Mouse (Mus musculus) midbrain, embryonic 16.5 days (tissue): ENCODE results near the gene Ctsd. TPM values are rescaled to one million over a fixed set of nuclear protein-coding genes. Genes with fewer than 3 reads are reported as not detected.

Source experiments
- ATAC-seq: fragments of 200-750 bp; cut with Nextera tagmentation; 2 replicates; pipeline ENCODE4 v1.8.0; 2017; ENCODE audit warnings: moderate TSS enrichment
- H3K27ac ChIP-seq: fragments of 300-500 bp; sonication (generic); 2 replicates; pipeline ENCODE4 v1.5.1; 2014; ENCODE audit warnings: mild to moderate bottlenecking, low read length, mixed read lengths
- H3K27me3 ChIP-seq: fragments of 300-500 bp; sonication (generic); 2 replicates; pipeline ENCODE4 v1.6.1; 2014; ENCODE audit warnings: low read depth, low read length, mixed read lengths; ENCODE audit not compliant: control insufficient read depth, insufficient read depth
- H3K36me3 ChIP-seq: fragments of 300-500 bp; sonication (generic); 2 replicates; pipeline ENCODE4 v1.6.1; 2014; ENCODE audit warnings: mild to moderate bottlenecking, low read length, moderate library complexity, mixed read lengths; ENCODE audit not compliant: control insufficient read depth, insufficient read depth
- H3K4me1 ChIP-seq: fragments of 300-500 bp; sonication (generic); 2 replicates; pipeline ENCODE4 v1.6.1; 2014; ENCODE audit warnings: mild to moderate bottlenecking, low read length, mixed read lengths; ENCODE audit not compliant: control insufficient read depth, insufficient read depth
- H3K4me2 ChIP-seq: fragments of 300-500 bp; sonication (generic); 2 replicates; pipeline ENCODE4 v1.6.1; 2014; ENCODE audit warnings: mild to moderate bottlenecking, low read length, mixed read lengths
- H3K4me3 ChIP-seq: fragments of 300-500 bp; sonication (generic); 2 replicates; pipeline ENCODE4 v1.5.1; 2014; ENCODE audit warnings: low read depth, mild to moderate bottlenecking, low read length, moderate library complexity, mixed read lengths
- H3K9ac ChIP-seq: fragments of 300-500 bp; sonication (generic); 2 replicates; pipeline ENCODE4 v1.6.1; 2014; ENCODE audit warnings: low read depth, low read length, mixed read lengths
- H3K9me3 ChIP-seq: fragments of 300-500 bp; sonication (generic); replicated peaks from 2 replicates; pipeline ENCODE4 v1.6.1; 2014; ENCODE audit warnings: mild to moderate bottlenecking, low read length, mixed read lengths; ENCODE audit not compliant: control insufficient read depth, poor library complexity, severe bottlenecking
- WGBS: fragments of 180-500 bp; shearing (Covaris S2); extraction: QIAGEN DNeasy Blood & Tissue Kit; methylation state at CpG from one replicate; pipeline ENCODE4 v1.1.7; 2014; 5-methylcytosine and 5-hydroxymethylcytosine counted together
- polyA plus RNA-seq: library from polyadenylated mRNA; unstranded; fragments of >200 nt; fragmentation: Nextera tagmentation; extraction: Ambion mirVana; gene quantifications from 2 replicates; pipeline ENCODE4 v1.2.1, GENCODE M21; 2015

Gene Ctsd
- polyA plus RNA-seq, 1 experiment from 2014 or later = 289 TPM

DNA sequence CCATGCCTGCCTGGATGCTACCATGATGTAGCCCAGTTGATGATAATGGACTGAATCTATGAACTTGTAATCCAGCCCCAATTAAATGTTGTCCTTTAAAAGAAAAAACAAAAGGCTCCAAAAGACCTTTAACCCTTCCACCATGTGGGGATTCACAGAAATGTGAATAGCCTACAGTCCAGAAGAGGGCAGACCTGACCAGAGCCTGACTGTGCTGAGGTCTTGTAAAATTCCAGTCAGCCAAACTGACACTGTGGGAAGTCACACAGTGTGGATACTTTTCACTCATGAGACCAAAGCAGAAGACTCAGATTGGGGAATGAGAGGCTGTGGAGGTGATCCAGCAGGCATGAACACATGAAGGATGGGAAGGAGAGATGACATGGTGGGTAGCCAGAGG, 27.1 kb downstream of the Ctsd start:
- ATAC-seq = no peak
- no peak overlapping the region for H3K4me2 ChIP-seq
- no peaks in the 10 kb centered on the region for H3K27me3 ChIP-seq
- no peak overlapping the region for H3K9ac ChIP-seq
- H3K27ac ChIP-seq = no peak overlapping the region
- no peaks in the 10 kb centered on the region for H3K4me1 ChIP-seq
- no peak overlapping the region for H3K4me3 ChIP-seq
- no peaks in the 10 kb centered on the region for H3K36me3 ChIP-seq
- no peaks in the 10 kb centered on the region for H3K9me3 ChIP-seq

DNA sequence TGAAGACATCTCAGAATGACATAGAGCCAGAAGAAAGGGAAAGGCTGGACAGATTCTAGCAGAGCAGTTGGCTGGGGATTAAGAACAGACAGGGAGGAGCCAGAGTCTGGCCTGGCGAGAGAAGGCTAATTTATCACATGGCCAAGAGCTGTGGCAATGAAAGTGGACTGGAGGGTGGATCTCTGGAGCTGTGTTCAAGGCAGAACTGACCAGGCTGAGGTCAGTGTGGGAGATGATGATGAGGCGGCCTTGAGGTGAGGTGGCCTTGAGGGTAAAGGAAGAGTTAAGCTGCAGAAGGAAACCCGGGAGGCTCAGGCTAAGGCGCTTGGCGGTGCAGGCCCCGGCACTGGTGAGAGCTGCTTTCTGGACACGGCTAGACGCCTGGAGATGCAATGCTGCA, 28.7 kb downstream of the Ctsd start:
- no peaks in the 10 kb centered on the region for H3K36me3 ChIP-seq
- no peak overlapping the region for H3K9ac ChIP-seq
- no peak for ATAC-seq
- no peak overlapping the region for H3K27ac ChIP-seq
- H3K27me3 ChIP-seq = no peaks in the 10 kb centered on the region
- H3K4me2 ChIP-seq = no peak overlapping the region
- WGBS = 68% methylated on average over 8 of the region's 8 CpGs
- no peaks in the 10 kb centered on the region for H3K9me3 ChIP-seq
- no peak overlapping the region for H3K4me3 ChIP-seq
- no peaks in the 10 kb centered on the region for H3K4me1 ChIP-seq

DNA sequence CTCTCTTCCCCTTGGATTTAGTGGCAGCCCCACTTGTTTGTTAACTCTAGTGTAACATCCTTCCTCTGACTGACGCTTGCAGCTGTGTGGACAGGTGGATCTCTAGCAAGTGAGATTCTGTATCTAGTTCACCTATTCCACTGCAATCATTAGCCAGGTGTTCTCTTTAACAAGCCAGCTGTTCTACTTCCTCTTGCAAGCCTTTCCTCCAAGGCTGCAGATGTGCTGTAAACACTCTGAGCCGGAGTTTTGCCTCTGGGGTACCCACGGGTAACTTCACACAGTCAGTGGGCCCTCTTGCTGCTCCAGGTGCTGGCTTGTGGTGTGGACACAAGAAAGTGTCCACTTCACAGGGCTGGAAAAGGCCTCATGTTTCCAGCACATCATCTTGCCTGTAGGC, 30.3 kb downstream of the Ctsd start:
- Histone ChIP-seq H3K27me3 (no peaks in the 10 kb centered on the region), H3K9me3 (no peaks in the 10 kb centered on the region), H3K4me2 (no peak overlapping the region), H3K27ac (no peak overlapping the region), H3K9ac (no peak overlapping the region), H3K4me3 (no peak overlapping the region), H3K36me3 (no peaks in the 10 kb centered on the region), H3K4me1 (no peaks in the 10 kb centered on the region)
- 89% methylated on average over 3 of the region's 3 CpGs for WGBS
- ATAC-seq = no peak

DNA sequence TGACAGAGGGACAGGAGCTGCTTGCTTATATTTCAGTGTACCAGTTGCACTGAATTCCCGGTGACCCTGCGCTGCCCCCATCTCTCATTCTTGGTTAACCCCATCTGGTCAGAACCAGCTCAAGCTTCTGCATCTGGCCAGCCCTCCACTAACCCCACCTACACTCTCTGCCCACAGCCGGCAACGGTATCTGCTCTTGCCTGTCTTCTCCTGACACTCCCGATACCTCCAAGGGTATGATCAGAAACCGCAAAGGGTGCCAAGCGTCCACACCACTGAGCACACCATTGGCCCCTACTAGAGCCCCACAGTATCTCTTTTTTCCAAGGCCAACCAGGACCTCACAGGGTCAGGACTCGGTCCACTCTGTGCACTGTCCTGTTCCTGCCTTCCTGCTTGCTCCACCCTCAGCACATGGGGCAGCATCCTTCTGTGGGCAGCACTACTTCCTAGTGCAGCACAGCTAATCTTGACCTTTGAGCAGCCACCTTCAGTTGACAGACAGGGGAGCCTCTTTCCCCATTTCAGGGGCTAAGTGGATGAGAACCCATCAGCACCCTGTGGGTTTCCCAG, 33.1 kb downstream of the Ctsd start:
- H3K4me2 ChIP-seq = no peak overlapping the region
- no peak overlapping the region for H3K27ac ChIP-seq
- H3K9me3 ChIP-seq = no peaks in the 10 kb centered on the region
- no peak overlapping the region for H3K4me3 ChIP-seq
- H3K9ac ChIP-seq = no peak overlapping the region
- no peaks in the 10 kb centered on the region for H3K27me3 ChIP-seq
- ATAC-seq = no peak
- H3K36me3 ChIP-seq = no peaks in the 10 kb centered on the region
- 0 out of 2 replicates have a peak, but pooled peaks cover under 1% of the 10 kb centered on the region for H3K4me1 ChIP-seq
- 85% methylated on average over 8 of the region's 8 CpGs for WGBS

DNA sequence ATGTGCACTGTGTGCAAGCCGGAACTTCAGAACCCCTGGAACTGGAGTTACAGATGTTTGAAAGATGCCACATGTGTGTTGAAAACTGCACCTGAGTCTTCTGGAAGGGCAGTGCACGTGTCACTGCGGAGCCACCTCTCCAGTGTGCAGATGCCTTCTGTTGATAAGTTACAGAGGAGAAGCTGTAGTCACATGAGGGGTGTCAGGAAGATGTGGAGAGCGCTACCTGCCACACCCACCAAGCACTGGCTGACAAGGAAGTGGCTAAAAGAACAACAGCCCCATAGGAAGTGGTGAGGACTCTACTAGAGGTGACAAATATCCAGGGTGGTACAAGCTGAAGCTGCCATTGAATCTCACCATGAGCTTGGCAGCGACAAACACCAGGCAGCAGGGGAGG, 34.0 kb downstream of the Ctsd start:
- Histone ChIP-seq H3K4me2 (no peak overlapping the region), H3K4me3 (no peak overlapping the region), H3K9me3 (no peaks in the 10 kb centered on the region), H3K27ac (no peak overlapping the region), H3K4me1 (peaks cover 5% of the 10 kb centered on the region; the same call in 1 of the 2 replicates), H3K27me3 (no peaks in the 10 kb centered on the region), H3K9ac (no peak overlapping the region), H3K36me3 (no peaks in the 10 kb centered on the region)
- ATAC-seq = no peak
- WGBS = 84% methylated on average over 5 of the region's 5 CpGs

DNA sequence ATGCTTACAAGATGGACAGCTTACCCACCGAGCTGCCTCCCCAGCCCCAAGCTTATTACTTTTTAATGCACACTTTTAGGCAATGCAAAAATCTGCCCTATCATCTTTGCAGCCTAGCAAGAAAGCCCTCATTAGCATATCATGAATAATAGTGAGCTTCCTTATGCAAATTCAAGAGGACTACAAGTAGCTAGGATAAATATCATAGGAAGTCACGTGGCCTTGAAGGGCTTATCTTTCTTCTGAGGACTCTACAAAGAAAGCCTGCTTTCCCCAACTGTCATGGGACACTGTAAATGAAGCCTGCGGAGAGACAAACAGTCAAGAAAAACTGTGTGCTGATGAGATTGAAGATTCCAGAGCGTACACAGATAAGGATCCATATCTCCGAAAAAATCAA, 36.3 kb downstream of the Ctsd start:
- Histone ChIP-seq H3K27me3 (no peaks in the 10 kb centered on the region), H3K4me3 (no peak overlapping the region), H3K4me1 (peaks cover 5% of the 10 kb centered on the region; the same call in 1 of the 2 replicates), H3K9me3 (no peaks in the 10 kb centered on the region), H3K27ac (peak overlapping the region; percentile 31; the same call in 1 of the 2 replicates), H3K36me3 (no peaks in the 10 kb centered on the region), H3K4me2 (no peak overlapping the region), H3K9ac (no peak overlapping the region)
- 40% methylated on average over 5 of the region's 5 CpGs for WGBS
- peak; percentile 70; the same call in 1 of the 2 replicates for ATAC-seq

DNA sequence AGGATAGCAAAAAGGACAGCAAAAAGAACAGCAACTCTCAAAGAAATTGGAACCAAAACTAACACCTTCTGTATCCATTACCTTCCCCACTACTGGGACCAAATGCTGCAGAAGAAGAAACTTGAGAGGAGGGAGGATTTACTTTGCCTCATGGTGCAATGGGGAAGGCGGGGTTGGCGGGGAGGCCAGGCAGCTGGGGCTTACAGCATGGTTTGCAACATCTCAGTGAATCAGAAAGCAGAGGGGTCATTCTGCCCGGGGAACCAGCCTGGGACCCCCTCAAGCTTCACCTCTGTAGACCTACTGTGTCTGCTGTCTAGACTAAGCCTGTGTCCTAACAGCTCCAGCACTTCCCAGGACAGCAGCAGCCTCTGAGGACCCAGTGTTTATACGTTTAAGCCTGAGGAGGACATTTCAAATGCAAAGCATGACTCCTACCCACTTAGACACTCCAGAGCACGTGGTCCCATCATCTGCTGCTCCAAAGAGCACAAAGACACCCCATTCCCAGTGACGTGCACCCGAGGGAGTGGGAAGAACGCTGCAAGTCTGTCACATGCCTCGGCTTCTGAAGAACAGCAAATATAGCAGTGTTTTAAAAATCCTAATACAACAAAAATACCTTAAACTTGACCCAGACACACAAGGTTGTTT, 38.4 kb downstream of the Ctsd start:
- 14% methylated on average over 9 of the region's 9 CpGs for WGBS
- H3K4me2 ChIP-seq = no peak overlapping the region
- no peak overlapping the region for H3K27ac ChIP-seq

DNA sequence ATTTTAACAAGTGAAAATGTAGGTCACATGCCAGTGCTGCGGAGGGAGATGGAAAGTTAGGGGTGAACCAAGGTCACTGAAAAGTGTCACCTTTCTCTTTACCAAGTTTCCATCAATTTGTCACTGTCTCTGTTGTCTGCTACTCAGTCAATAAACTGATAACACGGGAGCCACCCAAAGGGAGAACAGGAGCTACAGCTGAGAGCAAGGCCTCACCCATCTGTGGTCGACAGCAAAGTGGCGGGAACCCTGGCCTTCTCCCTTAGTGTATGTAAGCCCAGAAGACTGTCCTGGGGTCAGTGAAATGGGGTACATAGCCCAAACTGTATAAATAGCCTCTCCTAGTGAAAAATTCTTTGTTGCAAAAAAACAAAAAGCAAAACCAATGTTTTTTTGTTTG, 40.3 kb downstream of the Ctsd start:
- Histone ChIP-seq H3K9me3 (no peaks in the 10 kb centered on the region), H3K27ac (no peak overlapping the region), H3K4me1 (peaks cover 5% of the 10 kb centered on the region; the same call in 1 of the 2 replicates), H3K36me3 (no peaks in the 10 kb centered on the region), H3K4me2 (no peak overlapping the region), H3K9ac (no peak overlapping the region), H3K27me3 (no peaks in the 10 kb centered on the region), H3K4me3 (no peak overlapping the region)
- WGBS = 85% methylated on average over 4 of the region's 4 CpGs
- ATAC-seq = no peak

More for the DNA sequence above, 38.4 kb downstream of the Ctsd start:
- H3K9ac ChIP-seq = no peak overlapping the region
- H3K4me3 ChIP-seq = no peak overlapping the region
- no peaks in the 10 kb centered on the region for H3K9me3 ChIP-seq
- peaks cover 5% of the 10 kb centered on the region; the same call in 1 of the 2 replicates for H3K4me1 ChIP-seq
- H3K27me3 ChIP-seq = no peaks in the 10 kb centered on the region
- peak; percentile 84 for ATAC-seq
- no peaks in the 10 kb centered on the region for H3K36me3 ChIP-seq

DNA sequence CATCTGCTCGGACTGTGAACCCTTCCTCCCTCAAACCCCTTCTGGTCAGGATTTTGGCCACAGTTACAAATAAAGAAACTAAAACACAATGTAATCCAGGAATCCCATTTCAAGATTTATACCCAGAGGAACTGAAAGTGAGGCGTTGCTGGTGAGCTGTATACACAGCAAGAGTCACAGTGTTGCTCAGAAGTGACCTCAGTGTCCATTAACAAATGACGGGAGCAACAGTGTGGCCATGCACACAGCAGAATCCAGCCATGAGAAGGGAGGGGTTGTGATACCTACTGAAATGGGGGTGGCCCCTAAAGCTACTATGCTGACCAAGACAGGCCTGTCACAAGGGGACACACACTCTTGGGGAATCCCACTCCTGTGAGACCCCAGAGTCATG, 45.6 kb downstream of the Ctsd start:
- ATAC-seq = no peak
- H3K27ac ChIP-seq = no peak overlapping the region
- H3K9ac ChIP-seq = no peak overlapping the region
- 81% methylated on average over 3 of the region's 3 CpGs for WGBS
- H3K4me2 ChIP-seq = no peak overlapping the region
- H3K4me3 ChIP-seq = no peak overlapping the region
- H3K27me3 ChIP-seq = no peaks in the 10 kb centered on the region
- H3K4me1 ChIP-seq = no peaks in the 10 kb centered on the region
- no peaks in the 10 kb centered on the region for H3K9me3 ChIP-seq
- H3K36me3 ChIP-seq = no peaks in the 10 kb centered on the region
